Mouse (Mus musculus) midbrain, embryonic 13.5 days (tissue): ENCODE measurements around the gene Pcdh17. TPM values are rescaled to one million over a fixed set of nuclear protein-coding genes. Genes with fewer than 3 reads are reported as not detected.

Experiments
- ATAC-seq: fragments of 200-750 bp; cut with Nextera tagmentation; 2 replicates; pipeline ENCODE4 v1.8.0; 2017; ENCODE audit warnings: mild to moderate bottlenecking, moderate TSS enrichment, moderate library complexity
- H3K27ac ChIP-seq: fragments of 300-500 bp; sonication (generic); 2 replicates; pipeline ENCODE4 v1.5.1; 2015; ENCODE audit warnings: inconsistent platforms, mild to moderate bottlenecking, moderate library complexity
- H3K27me3 ChIP-seq: fragments of 300-500 bp; sonication (generic); 2 replicates; pipeline ENCODE4 v1.6.1; 2015; ENCODE audit warnings: mild to moderate bottlenecking, inconsistent platforms
- H3K36me3 ChIP-seq: fragments of 300-500 bp; sonication (generic); 2 replicates; pipeline ENCODE4 v1.6.1; 2015; ENCODE audit warnings: mild to moderate bottlenecking, inconsistent platforms
- H3K4me1 ChIP-seq: fragments of 300-500 bp; sonication (generic); replicated peaks from 2 replicates; pipeline ENCODE4 v1.6.1; 2015; ENCODE audit warnings: inconsistent platforms
- H3K4me2 ChIP-seq: fragments of 300-500 bp; sonication (generic); replicated peaks from 2 replicates; pipeline ENCODE4 v1.6.1; 2015; ENCODE audit warnings: moderate library complexity, mild to moderate bottlenecking, inconsistent platforms
- H3K4me3 ChIP-seq: fragments of 300-500 bp; sonication (generic); replicated peaks from 2 replicates; pipeline ENCODE4 v1.5.1; 2015; ENCODE audit warnings: mild to moderate bottlenecking, inconsistent platforms
- H3K9ac ChIP-seq: fragments of 300-500 bp; sonication (generic); replicated peaks from 2 replicates; pipeline ENCODE4 v1.6.1; 2015; ENCODE audit warnings: mild to moderate bottlenecking, inconsistent platforms
- H3K9me3 ChIP-seq: fragments of 300-500 bp; sonication (generic); 2 replicates; pipeline ENCODE4 v1.6.1; 2016; ENCODE audit warnings: mild to moderate bottlenecking, inconsistent platforms
- WGBS: fragments of 180-500 bp; shearing (Covaris S2); methylation state at CpG from one replicate; pipeline ENCODE4 v1.1.7; 2015; 5-methylcytosine and 5-hydroxymethylcytosine counted together
- polyA plus RNA-seq: library from polyadenylated mRNA; unstranded; fragments of >200 nt; fragmentation: Nextera tagmentation; extraction: Ambion mirVana; gene quantifications from 2 replicates; pipeline ENCODE4 v1.2.1, GENCODE M21; 2015

The Pcdh17 gene
- polyA plus RNA-seq, result 15.3 and 17.6 TPM in 2 replicates

- Histone ChIP-seq H3K4me1 (peaks cover 21% of the 10 kb centered on the region), H3K27ac (peak within 1 kb of the TSS; percentile 87), H3K4me3 (peak within 1 kb of the TSS; percentile 70), H3K9me3 (no peaks in the 10 kb centered on the region), H3K4me2 (peak within 1 kb of the TSS; percentile 94), H3K9ac (peak within 1 kb of the TSS; percentile 76), H3K27me3 (peaks cover 17% of the 10 kb centered on the region), H3K36me3 (no peaks in the 10 kb centered on the region)
- WGBS, result under 1% methylated on average over 31 of the region's 31 CpGs
- peak; percentile 92 for ATAC-seq
Observed at GRCm38 (mm10) chr14:84443288-84443686, at the start of gene Pcdh17. Gene Pcdh17, plus strand, starts transcription at chr14:84443563.

GRCm38 (mm10) chr14:84397137-84397536, 46.2 kb upstream of the Pcdh17 start:
- H3K4me2 ChIP-seq, result no peak overlapping the region
- no peaks in the 10 kb centered on the region for H3K36me3 ChIP-seq
- H3K4me1 ChIP-seq, result no peaks in the 10 kb centered on the region
- no peak overlapping the region for H3K27ac ChIP-seq
- H3K4me3 ChIP-seq, result no peak overlapping the region
- H3K27me3 ChIP-seq, result no peaks in the 10 kb centered on the region
- H3K9ac ChIP-seq, result no peak overlapping the region
- 89% methylated on average over 1 of the region's 1 CpGs for WGBS
- H3K9me3 ChIP-seq, result no peaks in the 10 kb centered on the region
- no peak for ATAC-seq

DNA sequence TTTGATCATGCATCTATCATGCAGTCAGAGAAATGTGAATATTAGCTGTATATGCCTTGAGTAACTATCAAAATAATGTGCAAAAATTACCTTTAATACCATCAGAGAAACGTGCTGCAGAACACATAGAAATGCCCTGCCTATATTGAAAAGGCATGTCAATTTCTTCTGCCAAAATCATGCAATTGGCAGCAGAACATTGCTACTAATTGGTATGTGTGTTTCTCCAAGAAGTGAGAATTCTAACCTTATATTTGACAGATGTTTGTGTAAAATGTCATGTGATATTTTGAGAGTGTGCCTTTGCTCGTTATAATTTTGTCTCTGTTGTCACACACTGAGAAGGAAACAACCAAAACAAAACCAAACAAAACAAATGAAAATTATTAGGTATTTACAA, 18.6 kb upstream of the Pcdh17 start:
- 78% methylated on average over 2 of the region's 2 CpGs for WGBS
- H3K9me3 ChIP-seq, result no peaks in the 10 kb centered on the region
- no peaks in the 10 kb centered on the region for H3K36me3 ChIP-seq
- no peaks in the 10 kb centered on the region for H3K27me3 ChIP-seq
- no peak overlapping the region for H3K9ac ChIP-seq
- no peak overlapping the region for H3K27ac ChIP-seq
- no peak for ATAC-seq
- H3K4me1 ChIP-seq, result no peaks in the 10 kb centered on the region
- no peak overlapping the region for H3K4me3 ChIP-seq
- no peak overlapping the region for H3K4me2 ChIP-seq

DNA sequence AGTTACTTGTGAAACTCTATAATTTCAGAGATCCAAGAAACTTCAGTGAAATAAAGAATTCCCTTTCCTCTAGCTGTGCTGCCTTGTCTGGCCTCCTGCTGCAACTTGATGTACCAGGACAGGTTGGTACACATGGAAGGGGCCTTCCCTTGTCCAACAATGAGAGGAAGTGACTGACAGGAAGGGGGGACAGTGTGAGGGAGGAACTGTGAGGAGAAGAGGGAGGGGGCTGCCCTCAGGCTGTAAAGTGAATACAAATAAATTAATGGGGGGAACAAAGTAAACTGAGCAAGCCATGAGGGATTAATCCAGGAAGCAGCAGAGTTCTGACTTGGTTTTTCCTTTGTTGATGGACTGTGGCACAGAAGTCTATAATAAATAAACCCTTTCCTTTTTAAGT, 16.7 kb upstream of the Pcdh17 start:
- H3K4me1 ChIP-seq, result no peaks in the 10 kb centered on the region
- no peak for ATAC-seq
- H3K27me3 ChIP-seq, result no peaks in the 10 kb centered on the region
- no peak overlapping the region for H3K27ac ChIP-seq
- no peaks in the 10 kb centered on the region for H3K9me3 ChIP-seq
- H3K4me2 ChIP-seq, result no peak overlapping the region
- H3K36me3 ChIP-seq, result no peaks in the 10 kb centered on the region
- no peak overlapping the region for H3K9ac ChIP-seq
- no peak overlapping the region for H3K4me3 ChIP-seq

DNA sequence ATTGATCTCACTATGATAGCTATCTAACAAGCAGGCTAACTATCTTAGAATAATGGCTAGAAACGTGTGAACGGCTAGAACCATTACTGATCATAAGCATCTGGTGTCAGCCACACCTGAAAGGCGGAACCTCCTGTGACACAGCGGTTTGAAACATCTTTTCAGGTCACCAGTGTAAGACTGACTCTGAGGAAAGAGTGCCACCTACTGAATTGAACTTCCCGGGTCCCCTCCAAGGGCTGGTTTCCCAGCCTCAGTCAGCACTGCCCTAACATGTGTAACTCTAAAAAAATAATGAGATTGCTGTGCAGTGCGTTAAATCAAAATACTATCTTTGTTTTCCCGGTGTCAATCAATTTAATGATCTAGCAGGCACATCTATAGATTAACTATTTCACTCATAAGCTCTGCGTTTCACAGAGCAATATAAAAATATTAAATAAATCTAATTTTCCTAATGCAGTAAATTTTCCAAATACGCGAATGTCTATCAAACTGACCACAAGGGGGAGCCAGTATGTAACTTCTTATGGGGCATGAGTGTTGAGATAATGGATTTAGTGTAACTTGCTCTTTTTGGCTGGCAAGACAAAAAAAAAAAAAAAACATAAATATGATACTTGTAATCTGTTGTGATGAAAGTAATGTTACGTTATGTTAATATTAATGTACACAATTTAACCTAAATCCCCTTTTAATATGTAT, 5.1 kb upstream of the Pcdh17 start:
- Histone ChIP-seq H3K4me1 (no peaks in the 10 kb centered on the region), H3K4me3 (no peak overlapping the region), H3K9ac (no peak overlapping the region), H3K9me3 (no peaks in the 10 kb centered on the region), H3K27ac (no peak overlapping the region), H3K27me3 (no peaks in the 10 kb centered on the region), H3K4me2 (no peak overlapping the region), H3K36me3 (no peaks in the 10 kb centered on the region)
- 30% methylated on average over 11 of the region's 11 CpGs for WGBS
- ATAC-seq, result peak; percentile 64; the same call in 1 of the 2 replicates

- Histone ChIP-seq H3K4me3 (no peak overlapping the region), H3K36me3 (no peaks in the 10 kb centered on the region), H3K9me3 (no peaks in the 10 kb centered on the region), H3K27me3 (no peaks in the 10 kb centered on the region), H3K4me1 (no peaks in the 10 kb centered on the region), H3K27ac (no peak overlapping the region), H3K4me2 (no peak overlapping the region), H3K9ac (no peak overlapping the region)
- 6% methylated on average over 2 of the region's 2 CpGs for WGBS
- no peak for ATAC-seq
Observed at GRCm38 (mm10) chr14:84440903-84441302, 2.5 kb upstream of the Pcdh17 start.

DNA sequence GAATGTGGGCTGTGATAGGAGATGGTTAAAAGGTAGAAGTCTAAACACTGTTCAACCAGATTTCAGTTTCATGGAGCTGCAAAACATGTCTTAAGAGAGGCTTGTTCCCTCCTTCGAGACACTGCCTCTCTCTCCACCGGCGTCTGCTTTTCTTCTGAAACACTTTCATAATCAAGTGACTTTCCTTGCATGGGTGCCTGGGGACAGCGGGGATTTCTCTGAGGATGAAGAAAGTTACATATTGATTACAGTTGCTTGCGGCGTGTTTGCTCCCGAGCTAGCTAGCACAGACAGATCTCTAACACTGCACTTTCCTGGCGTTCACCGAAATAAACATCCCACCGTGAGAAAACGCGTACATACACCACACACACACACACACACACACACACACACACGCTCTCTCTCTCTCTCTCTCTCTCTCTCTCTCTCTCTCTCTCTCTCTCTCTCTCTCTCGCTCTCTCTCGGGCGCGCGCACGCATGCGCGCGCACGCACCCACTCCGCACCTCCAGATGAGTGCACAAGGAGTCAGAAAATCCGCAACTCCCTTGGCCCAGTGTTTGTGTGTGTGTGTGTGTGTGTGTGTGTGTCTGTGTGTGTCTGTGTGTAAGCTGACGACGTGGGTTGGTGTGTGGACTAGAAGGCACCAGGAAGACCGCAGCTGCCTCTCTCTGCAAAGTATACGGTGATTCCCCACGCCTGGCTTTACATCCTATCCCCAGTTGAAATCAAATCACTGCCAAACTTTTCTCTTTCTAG, 655 bp upstream of the Pcdh17 start:
- H3K27me3 ChIP-seq, result peaks cover 13% of the 10 kb centered on the region
- peaks cover 15% of the 10 kb centered on the region for H3K4me1 ChIP-seq
- H3K27ac ChIP-seq, result peak overlapping the region; percentile 87
- peak overlapping the region; percentile 66 for H3K9ac ChIP-seq
- peak; percentile 64 for ATAC-seq
- H3K4me3 ChIP-seq, result peak overlapping the region; percentile 70
- under 1% methylated on average over 29 of the region's 30 CpGs for WGBS
- H3K9me3 ChIP-seq, result no peaks in the 10 kb centered on the region
- H3K4me2 ChIP-seq, result peak overlapping the region; percentile 94
- H3K36me3 ChIP-seq, result no peaks in the 10 kb centered on the region

GRCm38 (mm10) chr14:84443761-84444160, 398 bp downstream of the Pcdh17 start:
- H3K4me1 ChIP-seq, result peaks cover 24% of the 10 kb centered on the region
- no peak; the same call in 1 of the 2 replicates for ATAC-seq
- WGBS, result 0% methylated on average over 13 of the region's 13 CpGs

GRCm38 (mm10) chr14:84444276-84444662, 906 bp downstream of the Pcdh17 start:
- under 1% methylated on average over 21 of the region's 21 CpGs for WGBS
- Histone ChIP-seq H3K9me3 (no peaks in the 10 kb centered on the region), H3K36me3 (no peaks in the 10 kb centered on the region)

More at GRCm38 (mm10) chr14:84443761-84444160, 398 bp downstream of the Pcdh17 start:
- Histone ChIP-seq H3K9ac (peak overlapping the region; percentile 76), H3K27me3 (peaks cover 17% of the 10 kb centered on the region), H3K27ac (peak overlapping the region; percentile 87), H3K9me3 (no peaks in the 10 kb centered on the region), H3K4me2 (peak overlapping the region; percentile 94), H3K4me3 (peak overlapping the region; percentile 70), H3K36me3 (no peaks in the 10 kb centered on the region)

DNA sequence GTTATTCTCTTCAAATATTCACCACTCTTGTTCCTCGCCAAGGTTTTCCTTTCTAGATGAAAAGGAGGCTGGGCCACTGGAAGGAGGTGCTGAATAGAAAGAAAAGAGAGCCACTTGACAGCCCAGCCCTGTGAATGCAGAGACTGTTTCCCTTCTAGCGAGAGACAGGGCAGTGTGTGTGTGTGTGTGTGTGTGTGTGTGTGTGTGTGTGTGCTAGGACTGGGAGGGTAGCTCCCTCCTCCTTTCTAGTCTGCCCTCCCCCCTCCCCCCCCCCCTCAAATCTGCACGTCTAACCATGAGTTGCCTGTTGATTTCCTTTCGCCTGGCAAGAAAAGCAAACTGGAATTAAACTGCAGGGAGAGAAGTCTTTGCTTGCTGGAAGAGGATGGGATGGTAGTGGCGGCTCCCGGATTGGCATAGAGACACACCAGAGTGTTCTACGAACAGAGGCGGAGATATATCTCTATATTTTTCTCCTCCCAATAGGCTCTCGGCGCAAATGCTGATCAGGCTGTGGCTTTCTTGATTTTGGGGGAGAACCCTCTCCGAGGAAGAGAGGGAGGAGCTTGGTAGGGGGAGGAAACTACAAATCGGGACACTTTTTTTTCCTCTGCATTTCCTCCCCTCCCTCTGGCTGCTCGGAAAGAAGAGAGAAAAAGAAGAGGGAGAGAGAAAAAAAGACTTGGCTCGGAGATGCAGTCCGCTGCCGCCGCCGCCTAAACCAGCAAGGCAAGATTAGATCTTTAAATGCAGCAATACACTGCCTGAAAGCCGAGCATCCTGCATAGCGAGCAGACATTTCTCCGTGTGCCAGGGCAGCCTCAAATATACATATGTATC, 1.5 kb downstream of the Pcdh17 start:
- peak; percentile 28 for ATAC-seq
- Histone ChIP-seq H3K36me3 (no peaks in the 10 kb centered on the region), H3K27me3 (peaks cover 20% of the 10 kb centered on the region), H3K27ac (peak overlapping the region; percentile 87), H3K4me1 (peaks cover 24% of the 10 kb centered on the region), H3K9me3 (no peaks in the 10 kb centered on the region), H3K9ac (peak overlapping the region; percentile 76), H3K4me3 (peak overlapping the region; percentile 70), H3K4me2 (peak overlapping the region; percentile 94)
- under 1% methylated on average over 20 of the region's 21 CpGs for WGBS

More at GRCm38 (mm10) chr14:84444276-84444662, 906 bp downstream of the Pcdh17 start:
- ATAC-seq, result 0 out of 2 replicates have a peak, but pooled peaks have one; percentile 1
- peak overlapping the region; percentile 70 for H3K4me3 ChIP-seq
- peak overlapping the region; percentile 76 for H3K9ac ChIP-seq
- peak overlapping the region; percentile 94 for H3K4me2 ChIP-seq
- peaks cover 24% of the 10 kb centered on the region for H3K4me1 ChIP-seq
- H3K27me3 ChIP-seq, result peaks cover 17% of the 10 kb centered on the region
- H3K27ac ChIP-seq, result peak overlapping the region; percentile 87

GRCm38 (mm10) chr14:84445503-84446410, 2.4 kb downstream of the Pcdh17 start:
- H3K27me3 ChIP-seq, result peaks cover 20% of the 10 kb centered on the region
- WGBS, result under 1% methylated on average over 59 of the region's 59 CpGs
- H3K4me1 ChIP-seq, result peaks cover 24% of the 10 kb centered on the region
- peak overlapping the region; percentile 94 for H3K4me2 ChIP-seq
- H3K9ac ChIP-seq, result peak overlapping the region; percentile 76
- H3K9me3 ChIP-seq, result no peaks in the 10 kb centered on the region
- H3K36me3 ChIP-seq, result no peaks in the 10 kb centered on the region
- H3K27ac ChIP-seq, result peak overlapping the region; percentile 87
- peak overlapping the region; percentile 70 for H3K4me3 ChIP-seq
- ATAC-seq, result peak; percentile 1; the same call in 1 of the 2 replicates
